Mouse (Mus musculus): Measurements from ENCODE around the gene Gnl3.

The Gnl3 gene
- long read RNA-seq, experiment 1, transcript Gnl3-201 (15 exons, 1,947 nt) = major isoform, 16 of 58 reads
- long read RNA-seq, experiment 1, partial matches to known transcripts = 29 of 58 reads
- long read RNA-seq, experiment 1, other reads (novel, unspliced or antisense) = 12 of 58 reads
- long read RNA-seq, experiment 2, transcript Gnl3-201 (15 exons, 1,947 nt) = major isoform, 12 of 59 reads
- long read RNA-seq, experiment 2, partial matches to known transcripts = 35 of 59 reads
- long read RNA-seq, experiment 2, other reads (novel, unspliced or antisense) = 11 of 59 reads

DNA sequence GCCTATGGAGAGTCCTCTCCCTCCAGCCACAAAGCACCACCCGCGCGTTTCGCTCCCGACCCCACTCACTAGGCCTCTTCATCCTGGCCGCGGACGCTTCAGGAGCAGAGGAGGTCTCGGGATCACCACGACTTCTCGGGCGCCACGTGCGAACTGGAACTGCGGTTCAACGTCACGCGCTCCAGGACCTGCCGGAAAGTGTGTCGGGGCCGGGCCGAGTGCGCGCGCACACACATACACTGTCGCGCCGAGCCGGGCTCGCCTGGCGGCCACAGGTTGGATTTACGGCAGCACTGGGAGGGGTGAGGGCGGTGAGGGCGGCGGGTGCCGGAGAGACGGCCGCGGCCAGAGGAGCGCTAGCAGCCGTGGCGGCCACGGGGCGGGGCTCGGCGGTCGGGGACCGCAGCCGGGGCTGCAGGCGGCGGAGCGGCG lies at the start of gene Gnl3, which contains the start of gene Pbrm1:
Gnl3 (minus strand) TSS at position 293 of the 432 bp plus-strand sequence.
Pbrm1 (plus strand) TSS at position 279 of the 432 bp plus-strand sequence.
- intact Hi-C loops (cut with DNase I) = no loop called here

DNA sequence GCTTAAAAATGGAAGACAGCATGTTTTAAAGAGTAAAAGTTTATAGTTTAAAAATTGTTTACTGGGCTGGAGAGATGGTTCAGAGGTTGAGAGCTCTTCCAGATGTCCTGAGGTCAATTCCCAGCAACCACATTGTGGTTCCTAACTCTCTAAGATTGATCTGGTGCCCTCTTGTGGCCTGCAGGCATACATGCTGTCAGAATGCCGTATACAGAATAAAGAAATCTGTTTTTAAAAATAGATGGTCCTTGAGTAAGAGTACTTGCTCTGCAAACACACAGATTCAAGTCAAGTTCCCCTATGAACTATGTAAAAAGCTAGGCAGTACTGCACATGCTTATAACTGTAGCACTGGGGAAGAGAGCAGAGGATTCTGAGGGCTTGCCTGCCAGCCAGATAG lies 43.3 kb upstream of the Gnl3 start:
- intact Hi-C loops (cut with DNase I) = no loop called here

DNA sequence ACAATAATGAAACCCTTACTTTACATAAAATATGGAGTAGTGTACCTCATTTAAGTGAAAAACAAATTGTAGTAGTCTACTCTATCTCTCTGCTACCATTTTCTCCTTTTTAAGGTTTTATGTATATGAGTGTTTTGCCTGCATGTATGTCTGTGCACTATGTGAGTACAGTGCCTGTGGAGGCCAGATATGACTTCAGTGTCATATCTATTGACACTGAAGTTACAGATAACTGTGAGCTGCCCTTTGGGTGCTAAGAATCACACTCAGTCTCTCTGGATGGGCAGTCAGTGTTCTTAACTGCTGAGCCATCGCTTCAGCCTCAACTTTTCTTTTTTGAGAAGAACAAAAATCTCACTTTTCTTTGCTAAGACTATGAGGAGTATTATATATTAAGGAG lies 26.9 kb upstream of the Gnl3 start:
- intact Hi-C loops (cut with DNase I) = no loop called here

DNA sequence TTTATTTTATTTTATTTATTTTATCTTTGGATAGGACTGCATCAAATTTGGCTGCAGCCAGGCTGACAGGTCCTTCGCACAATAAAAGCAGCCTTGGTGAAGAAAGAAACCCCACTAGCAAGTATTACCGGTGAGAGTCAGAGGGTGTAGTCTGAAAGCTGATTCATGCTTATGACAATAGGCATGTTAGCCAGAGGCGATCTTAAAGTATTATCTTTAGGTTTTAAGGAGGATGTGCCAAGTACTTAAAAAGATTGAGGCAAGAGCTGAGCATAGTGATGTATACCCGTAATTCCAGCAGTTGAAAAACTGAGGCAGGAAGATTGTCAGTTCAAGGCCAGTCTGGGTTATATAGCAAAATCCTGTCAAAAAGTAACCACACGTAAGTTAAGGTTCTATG lies 26.3 kb upstream of the Gnl3 start:
- intact Hi-C loops (cut with DNase I) = no loop called here

DNA sequence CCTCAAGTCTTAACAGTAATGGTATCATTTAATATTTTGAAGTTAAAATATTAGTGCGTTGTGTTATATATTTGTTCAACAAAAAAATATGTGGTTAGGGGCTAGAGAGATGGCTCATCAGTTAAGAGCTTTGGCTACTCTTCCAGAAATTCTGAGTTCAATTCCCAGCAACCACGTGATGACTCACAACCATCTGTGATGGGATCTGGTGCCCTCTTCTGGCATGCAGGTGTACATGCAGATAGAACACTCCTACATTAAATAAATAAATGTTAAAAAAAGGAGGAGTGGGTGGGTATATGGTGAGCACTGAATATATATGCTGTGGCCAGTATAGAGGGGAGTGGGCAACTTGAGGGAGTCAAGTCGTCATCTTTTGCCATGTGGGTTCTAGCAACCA lies 6.8 kb upstream of the Gnl3 start:
- intact Hi-C loops (cut with DNase I) = loop anchor here (10.0 kb wide), 1 partner anchor 169 kb away; no protein-coding TSS in a partner anchor

DNA sequence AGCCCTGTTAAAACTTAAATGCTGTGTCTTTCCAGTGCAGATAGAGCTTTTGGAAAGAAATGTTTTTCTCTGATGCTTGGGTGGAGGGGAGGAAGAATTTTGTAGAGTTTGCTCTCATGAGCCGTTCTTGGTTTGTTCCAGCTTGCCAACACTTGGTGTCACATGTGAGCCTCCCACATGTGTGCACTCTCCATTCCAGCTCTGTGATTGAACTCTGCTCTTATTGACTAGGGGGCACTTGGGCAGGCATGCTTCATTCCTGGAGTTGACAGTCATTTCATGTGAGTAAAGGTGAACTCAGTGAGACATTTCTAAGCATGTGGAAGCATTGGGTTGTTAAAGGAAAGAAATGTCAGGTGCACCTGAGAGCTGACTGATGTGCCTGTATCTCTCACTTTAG lies 3.6 kb upstream of the Gnl3 start:
- intact Hi-C loops (cut with DNase I) = loop anchor here (10.0 kb wide), 1 partner anchor 172 kb away; no protein-coding TSS in a partner anchor

DNA sequence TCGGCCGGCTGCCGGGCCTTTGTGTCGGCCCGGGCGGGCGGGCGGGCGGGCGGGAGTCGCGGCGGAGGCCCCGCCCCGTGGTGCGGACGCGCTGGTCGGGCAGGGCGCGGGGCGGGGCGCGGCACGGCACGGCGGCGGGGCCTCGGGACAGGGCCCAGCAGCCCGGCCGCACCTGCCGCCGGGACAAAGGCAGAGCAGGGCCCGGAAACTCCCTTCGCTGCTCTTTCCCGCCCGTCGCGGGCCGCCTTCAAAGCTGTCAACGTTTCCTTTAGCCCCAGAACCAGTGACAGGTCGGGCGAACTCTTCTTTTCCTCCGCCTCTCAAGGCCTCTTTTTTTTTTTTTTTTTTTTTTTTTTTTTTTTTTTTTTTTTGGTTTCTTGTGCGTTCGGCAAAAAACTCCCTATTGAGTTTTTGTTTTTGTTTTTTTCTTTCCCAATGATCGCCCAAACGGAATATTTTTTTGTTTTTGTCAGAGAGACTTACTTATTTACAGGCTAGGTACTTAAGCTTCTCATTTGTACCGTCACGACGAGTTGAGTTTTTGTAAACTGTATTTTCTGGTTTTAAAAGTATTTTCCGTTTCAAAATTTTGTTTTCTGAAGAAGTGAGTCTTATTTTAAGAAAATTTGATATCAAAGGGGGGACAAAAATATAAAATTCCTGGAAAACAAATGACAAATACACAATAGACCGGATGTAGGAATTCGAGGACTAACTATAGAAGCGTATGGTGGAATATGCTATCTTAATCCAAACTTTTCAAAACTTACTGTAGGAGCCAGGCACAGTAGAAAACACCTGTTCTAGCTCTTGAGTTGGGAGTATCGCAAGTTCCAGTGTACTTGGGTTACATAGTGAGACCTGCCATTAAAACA lies 616 bp upstream of the Gnl3 start:
- intact Hi-C loops (cut with DNase I) = loop anchor here (10.0 kb wide), 1 partner anchor 175 kb away; no protein-coding TSS in a partner anchor

DNA sequence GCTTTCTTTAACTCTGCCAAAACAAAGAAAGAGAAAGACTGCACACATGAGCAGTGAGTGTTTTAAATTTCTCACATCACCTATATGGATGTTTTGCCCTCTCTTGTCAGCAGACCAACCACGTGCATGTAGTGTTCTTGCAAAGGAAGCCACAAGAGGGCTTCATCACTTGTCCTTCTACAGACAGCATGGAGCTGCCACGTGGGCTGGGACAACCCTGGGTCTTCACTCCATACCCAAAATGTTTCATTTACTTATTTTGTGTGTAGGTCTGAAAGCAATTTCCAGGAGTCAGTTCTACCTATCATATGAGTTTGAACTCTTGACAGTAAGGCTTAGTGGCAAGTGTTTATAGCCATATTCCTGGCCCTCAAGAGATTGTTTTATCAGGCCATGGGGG lies 1.1 kb downstream of the Gnl3 start:
- intact Hi-C loops (cut with DNase I) = no loop called here

DNA sequence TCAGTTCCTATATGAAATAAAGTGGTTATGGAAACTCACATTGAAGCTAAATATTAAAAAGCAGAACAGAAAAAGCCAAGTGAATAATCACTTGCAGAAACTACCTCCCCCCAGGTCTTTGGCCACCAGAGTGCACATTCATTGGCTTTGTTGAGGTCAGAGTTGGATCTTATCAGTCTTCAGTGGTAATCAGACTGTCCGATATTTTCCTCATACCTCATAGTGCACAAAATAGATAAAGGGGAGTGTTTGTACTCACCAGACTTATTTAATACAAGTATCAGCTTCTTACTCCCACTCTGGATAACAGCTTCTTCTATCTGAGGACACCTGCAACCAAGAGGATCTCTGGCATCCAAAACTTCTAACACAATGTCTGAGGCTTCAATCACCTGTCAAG lies 2.9 kb downstream of the Gnl3 start:
- intact Hi-C loops (cut with DNase I) = no loop called here

DNA sequence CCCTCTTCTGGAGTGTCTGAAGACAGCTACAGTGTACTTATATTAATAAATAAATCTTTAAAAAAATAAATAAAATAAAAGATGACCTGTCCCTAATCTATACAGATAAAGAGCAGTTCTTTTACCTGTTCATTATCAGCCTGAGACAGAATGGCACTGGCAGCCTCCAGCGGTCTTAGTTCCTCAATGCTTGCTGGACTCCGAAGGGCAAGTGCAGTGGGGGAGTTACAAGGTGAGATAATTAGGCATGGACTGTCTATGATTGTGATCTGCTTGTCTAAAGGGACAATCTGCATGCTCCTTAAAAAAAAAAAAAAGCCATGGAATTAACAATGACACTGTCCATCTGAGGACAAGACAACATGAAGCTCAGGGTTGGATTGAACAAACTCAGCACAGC lies 5.0 kb downstream of the Gnl3 start:
- intact Hi-C loops (cut with DNase I) = no loop called here

DNA sequence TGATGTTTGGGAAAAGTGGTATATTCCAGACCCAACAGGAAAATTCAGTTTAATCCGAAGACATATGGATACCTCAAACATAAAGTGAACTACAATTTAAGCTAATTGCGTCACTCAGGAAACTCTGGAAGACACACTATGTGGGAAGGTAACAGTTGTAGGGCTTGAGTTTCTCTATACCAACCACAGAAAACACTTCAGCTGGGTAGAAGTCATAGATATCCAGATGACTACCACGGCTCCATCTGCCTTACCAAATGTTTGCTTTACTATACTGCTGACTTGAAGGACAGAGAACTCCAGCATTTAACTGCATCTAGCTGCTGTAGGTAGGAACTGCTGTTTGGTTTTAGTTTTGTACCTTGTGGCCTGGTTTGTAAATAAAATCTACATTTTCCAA lies 7.4 kb downstream of the Gnl3 start:
- intact Hi-C loops (cut with DNase I) = no loop called here

DNA sequence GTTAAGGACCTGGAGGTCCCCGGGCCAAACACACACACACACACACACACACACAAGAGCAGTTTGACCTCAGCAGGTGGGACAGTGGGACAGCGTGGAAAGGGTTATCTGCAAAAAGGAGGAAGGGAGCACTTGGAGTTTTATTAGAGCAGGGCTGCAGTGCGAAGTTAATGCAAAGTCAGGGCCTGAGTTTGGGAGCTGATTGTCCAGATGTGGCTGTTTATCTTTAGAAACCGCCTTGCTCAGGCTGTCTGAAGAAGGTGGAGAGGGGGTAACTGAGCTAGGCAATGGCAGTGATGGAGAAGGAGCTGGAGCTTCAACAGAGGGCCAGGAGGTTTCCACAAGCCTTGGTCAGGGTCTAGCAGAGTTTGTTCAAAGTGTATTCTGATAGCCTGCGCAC lies 12.2 kb downstream of the Gnl3 start:
- intact Hi-C loops (cut with DNase I) = no loop called here

DNA sequence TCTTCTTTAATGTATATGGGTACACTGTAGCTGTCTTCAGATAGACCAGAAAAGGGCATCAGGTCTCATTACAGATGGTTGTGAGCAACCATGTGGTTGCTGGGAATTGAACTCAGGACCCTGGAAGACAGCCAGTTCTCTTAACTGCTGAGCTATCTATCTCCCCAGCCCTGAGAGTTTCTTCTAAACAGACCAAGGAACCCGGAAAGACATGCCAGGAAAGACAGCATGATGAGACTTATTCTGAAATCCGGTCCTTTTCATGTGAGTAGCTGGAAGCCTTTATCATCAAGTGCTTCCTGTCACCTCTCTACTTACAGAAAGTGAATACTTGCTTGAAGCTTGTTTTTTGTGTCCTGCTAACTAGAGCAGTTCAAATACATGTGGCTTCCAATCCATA lies 14.4 kb downstream of the Gnl3 start:
- intact Hi-C loops (cut with DNase I) = no loop called here

DNA sequence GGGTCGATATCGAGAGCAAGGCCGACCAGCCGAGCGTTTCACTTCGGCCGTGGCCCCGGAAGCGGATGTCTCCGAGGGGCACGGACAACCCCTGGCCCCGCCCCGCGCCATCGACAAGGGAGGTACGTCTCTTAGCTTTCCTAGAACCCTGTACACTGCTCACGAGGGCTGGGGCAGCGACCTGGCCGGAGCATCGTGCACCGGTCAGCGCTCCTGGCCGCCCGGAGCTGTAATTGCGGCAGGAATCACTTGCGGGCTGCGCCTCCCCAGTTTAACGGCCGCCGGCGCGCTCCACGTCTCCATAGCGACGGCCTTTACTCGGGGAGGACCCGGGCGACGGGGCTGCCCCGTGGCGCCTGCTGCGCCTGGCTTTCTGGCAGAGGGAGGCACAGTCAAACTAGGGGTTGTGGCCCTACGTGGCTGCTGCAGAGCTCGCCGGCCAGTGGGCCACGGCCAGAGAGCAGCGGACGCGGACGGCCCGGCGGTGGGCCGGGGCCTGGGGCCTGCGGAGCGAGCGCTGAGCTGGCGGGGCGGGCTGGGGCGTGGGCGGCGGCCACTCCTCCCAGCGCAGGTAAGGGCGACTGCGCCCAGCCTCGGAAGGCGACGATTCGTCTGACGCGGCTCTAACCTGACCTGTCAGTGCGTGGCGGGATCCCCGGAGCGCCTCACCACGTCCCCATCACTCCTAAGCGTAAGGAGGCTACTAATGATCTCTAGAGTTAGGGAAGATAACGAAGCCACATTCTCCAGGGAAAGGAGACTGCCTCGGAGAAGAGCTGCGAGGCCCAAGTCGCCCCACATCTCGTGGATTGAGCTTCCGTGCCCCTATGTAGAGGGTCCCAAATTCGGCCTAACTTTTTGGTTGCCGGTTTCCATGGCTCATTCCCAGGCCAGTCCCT lies 17.4 kb downstream of the Gnl3 start, which contains the start of the genes Glt8d1 and Spcs1:
Glt8d1 (plus strand) TSS at position 94 of the 899 bp plus-strand sequence.
Spcs1 (minus strand) TSS at position 366 of the 899 bp plus-strand sequence.
- intact Hi-C loops (cut with DNase I) = no loop called here

DNA sequence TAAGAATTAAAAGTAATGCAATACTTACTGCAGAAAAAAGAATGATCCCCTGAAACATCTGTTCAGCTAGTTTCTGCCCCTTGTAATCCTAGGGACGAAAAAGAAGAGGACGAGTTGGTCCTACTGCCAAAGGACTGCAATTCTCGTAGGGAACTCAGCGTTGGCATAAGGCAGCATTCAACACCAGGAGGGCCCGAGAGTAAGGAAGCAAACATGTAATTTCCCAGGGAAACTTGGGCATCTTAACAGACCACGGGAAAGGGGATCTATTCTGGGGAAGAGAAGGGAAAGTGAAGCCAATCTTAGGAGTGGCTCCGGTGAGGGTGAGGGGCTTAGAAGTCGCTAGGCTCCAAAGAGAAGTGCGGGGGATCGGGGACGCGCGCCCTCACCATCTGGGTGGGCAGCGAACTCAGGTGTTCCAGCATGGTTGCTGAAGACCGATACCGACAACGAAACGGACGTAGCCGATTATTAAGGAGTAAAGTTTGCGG lies 18.1 kb downstream of the Gnl3 start:
- intact Hi-C loops (cut with DNase I) = no loop called here

DNA sequence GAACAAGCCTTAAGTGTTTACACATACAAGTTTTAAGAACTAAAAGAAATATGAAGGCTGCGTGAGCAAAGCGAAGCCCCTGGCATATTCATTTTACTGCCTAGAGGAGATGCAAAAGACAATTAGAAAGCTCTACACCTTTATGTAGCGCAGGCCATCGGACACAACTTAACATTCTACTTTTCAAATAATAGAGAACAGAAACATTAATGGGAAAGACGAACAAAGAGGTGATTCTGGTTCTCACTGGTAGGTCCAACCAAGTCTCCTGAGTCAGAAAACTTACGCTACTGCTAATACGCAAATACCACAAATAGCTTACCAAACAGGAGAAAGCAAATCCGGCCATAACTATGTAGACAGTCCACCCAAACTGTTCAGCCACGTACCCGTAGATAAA lies 18.6 kb downstream of the Gnl3 start:
- intact Hi-C loops (cut with DNase I) = no loop called here

DNA sequence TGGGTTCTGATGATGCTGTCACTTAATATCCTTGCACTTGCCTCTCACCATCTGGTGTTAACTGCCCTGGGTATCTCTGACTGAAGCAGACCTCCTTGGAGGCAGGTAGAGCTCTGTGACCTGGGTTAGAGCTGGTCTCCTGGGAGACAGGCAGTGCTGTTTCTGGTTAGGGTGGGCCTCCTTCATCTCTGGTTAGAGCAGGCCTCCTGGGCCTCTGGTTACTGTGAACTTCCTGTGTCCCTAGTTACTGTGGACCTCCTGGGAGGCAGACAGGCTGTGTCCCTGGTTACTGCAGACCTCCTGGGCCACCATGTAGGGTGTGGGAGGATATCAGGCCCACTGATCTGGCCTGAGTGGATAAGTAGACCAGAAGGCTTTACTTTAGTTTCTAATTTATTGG lies 22.5 kb downstream of the Gnl3 start:
- intact Hi-C loops (cut with DNase I) = no loop called here

DNA sequence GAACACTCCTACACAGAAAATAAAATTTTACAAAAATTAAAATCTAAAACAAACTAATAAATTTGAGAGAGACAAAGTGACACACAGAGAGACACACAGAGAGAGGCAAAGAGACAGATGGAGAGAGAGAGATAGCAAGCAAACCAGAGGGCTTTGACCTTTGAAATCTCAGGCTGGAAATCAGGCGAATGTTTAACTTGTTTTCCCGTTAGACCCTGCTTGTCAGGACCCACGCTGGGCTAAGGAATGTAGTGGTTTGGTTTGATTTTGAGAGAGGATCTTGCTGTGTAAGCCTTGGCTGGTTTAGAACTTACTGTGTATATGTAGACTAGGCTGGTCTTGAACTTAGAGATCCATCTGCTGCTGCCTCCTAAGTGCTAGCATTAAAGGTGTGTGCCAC lies 42.7 kb downstream of the Gnl3 start:
- intact Hi-C loops (cut with DNase I) = no loop called here

DNA sequence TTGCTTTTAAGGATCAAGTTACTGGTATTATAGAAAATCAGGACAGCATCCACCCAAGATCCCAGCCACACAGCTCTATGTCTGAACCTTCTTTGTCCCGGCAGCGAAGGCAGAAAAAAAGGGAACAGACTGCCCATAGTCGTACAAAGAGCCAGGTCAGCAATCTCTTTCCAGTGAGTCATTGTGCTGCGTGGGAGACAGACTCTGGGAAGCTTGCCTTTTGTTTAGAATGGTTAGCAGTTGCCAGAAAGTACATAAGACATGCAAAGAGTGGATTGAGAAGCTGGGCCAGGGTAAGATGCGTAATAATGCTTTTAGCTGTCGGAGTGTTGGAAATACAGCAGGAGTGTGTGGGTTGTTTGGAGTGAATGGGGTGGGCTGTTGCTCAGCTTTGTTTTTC lies 44.7 kb downstream of the Gnl3 start:
- intact Hi-C loops (cut with DNase I) = no loop called here

Measured in adrenal gland (tissue).